Mouse (Mus musculus): ENCODE results near the gene Lamc1. TPM values are rescaled to one million over a fixed set of nuclear protein-coding genes. Genes with fewer than 3 reads are reported as not detected.
A peak's percentile ranks its signal among the peaks of the same experiment; 100 is the strongest.

The Lamc1 gene
- 183 and 193 TPM in 2 replicates for polyA plus RNA-seq (2014; fragmentation: Nextera tagmentation; extraction: Ambion mirVana)

DNA sequence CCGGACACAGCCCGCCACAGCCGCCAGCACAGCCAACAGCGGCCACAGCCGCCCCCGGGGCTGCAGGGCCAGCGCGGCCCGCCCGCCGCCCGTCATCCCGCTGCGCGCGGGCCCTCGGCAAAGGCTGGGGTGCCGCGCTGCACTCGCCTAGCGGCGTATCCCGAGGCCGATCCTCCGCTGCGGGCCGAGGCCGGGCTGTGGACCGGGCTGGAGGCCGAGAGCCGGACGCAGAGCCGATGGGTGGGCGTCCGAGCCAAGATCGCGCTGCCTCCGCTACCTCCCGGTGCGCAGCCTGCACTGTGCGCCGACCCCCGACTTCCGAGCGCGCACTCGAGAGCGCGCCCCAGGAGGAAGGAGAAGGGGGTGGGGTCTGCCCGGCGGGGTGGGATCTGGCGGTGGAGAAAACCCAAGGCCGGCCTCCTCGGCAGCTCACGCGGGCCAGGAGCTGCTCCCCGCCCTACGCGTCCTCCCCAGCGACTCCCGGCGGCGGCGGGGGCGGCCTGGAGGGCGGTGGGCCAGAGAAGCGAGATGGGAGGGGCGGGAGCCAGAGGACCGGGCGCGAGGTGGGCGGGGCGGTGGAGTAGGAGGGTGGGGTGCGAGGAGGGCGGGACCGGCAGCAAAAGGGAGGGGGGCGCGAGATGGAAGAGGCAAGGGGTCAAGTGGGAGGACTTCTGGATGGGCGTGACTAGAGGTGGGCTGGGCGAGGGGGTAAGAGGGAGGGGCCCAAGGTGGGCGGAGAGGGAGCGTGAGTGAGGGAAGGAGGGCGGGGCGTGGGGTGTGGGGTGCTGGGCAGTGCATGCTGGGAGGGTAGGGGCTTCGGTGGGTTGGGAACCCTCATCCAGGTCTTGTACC lies at the start of gene Lamc1:
Gene Lamc1 (minus strand): TSS at position 343 of the 852 bp plus-strand sequence.
- H3K9me3 ChIP-seq (ENCODE audit: low read depth, low read length), result no peaks in the 10 kb centered on the region
- ATAC-seq (ENCODE audit: insufficient read depth) (peak; percentile 91), DNase-seq (peak; percentile 94)
- no peaks in the 10 kb centered on the region for H3K27me3 ChIP-seq (ENCODE audit: insufficient read depth, low read length)
- peaks cover 7% of the 10 kb centered on the region; the same call in 1 of the 2 replicates for H3K36me3 ChIP-seq (ENCODE audit: insufficient read depth)
- peak within 1 kb of the TSS; percentile 95 for H3K27ac ChIP-seq (ENCODE audit: low read depth)
- TF ChIP-seq CTCF (IDR thresholded peaks at IDR 0.05; ENCODE audit: low read depth), result no peak
- H3K4me3 ChIP-seq (ENCODE audit: low read depth, low read length), result peak within 1 kb of the TSS; percentile 97
- WGBS, result under 1% methylated on average over 77 of the region's 85 CpGs
- H3K4me2 ChIP-seq, result peak within 1 kb of the TSS; percentile 60
- 0 out of 2 replicates have a peak, but pooled peaks cover 4% of the 10 kb centered on the region for H3K4me1 ChIP-seq (ENCODE audit: insufficient read depth)
- H3K9ac ChIP-seq, result peak within 1 kb of the TSS; percentile 93

DNA sequence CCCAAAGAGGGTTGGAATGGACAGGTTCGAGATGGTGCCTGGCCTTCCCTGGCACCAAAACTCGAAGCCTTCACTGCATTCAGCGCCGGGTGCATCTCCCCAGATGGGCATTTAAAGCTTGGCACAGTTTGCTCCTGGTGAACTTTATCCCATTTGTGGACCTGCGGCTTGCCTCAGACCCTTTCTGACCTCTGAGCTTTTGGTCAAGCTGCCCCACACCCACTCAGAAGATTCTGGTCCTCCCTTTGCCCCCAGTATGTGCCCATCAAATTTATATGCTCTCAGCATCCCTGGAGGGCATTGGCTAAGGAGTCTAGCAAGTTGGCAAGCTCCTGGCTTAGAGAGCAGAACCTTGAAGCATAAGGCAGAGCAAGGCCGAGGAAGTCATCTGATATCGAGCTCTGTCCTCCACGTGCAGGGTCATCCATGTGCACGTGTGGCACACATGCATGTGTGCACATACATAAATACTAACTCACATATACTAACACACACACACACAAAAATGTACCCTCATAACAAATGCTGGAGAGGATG lies 48.2 kb upstream of the Lamc1 start:
- WGBS, result 87% methylated on average over 9 of the region's 9 CpGs
- TF ChIP-seq CTCF (IDR thresholded peaks at IDR 0.05; ENCODE audit: low read depth), result no peak
- Histone ChIP-seq H3K4me2 (no peak overlapping the region), H3K27ac (ENCODE audit: low read depth) (no peak overlapping the region), H3K27me3 (ENCODE audit: insufficient read depth, low read length) (no peaks in the 10 kb centered on the region), H3K4me1 (ENCODE audit: insufficient read depth) (peaks cover 3% of the 10 kb centered on the region; the same call in 1 of the 2 replicates), H3K4me3 (ENCODE audit: low read depth, low read length) (no peak overlapping the region), H3K9me3 (ENCODE audit: low read depth, low read length) (no peaks in the 10 kb centered on the region), H3K9ac (no peak overlapping the region), H3K36me3 (ENCODE audit: insufficient read depth) (no peaks in the 10 kb centered on the region)
- ATAC-seq (ENCODE audit: insufficient read depth) (no peak), DNase-seq (no peak)

DNA sequence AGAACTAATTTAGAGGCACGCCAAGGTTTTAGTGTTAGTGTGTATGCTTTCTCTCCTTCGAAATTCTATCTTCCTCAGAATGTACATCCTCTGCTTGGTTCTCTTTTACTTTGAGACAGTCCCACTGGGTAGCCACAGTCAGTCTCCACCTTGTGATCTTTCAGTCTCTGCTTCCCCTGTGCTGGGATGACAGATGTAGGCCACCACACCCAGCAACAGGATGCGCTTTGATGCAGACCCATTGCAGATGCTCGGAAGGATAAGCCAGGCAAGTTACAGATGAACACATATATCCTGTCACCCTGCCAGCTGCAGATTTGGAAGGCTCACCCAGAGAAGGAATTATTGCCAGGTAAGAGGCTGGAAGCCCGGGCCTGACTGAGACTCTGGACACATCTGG lies 47.2 kb upstream of the Lamc1 start:
- H3K36me3 ChIP-seq (ENCODE audit: insufficient read depth), result no peaks in the 10 kb centered on the region
- no peak overlapping the region for H3K4me3 ChIP-seq (ENCODE audit: low read depth, low read length)
- ATAC-seq (ENCODE audit: insufficient read depth) (no peak), DNase-seq (no peak)
- H3K4me1 ChIP-seq (ENCODE audit: insufficient read depth), result peaks cover 3% of the 10 kb centered on the region; the same call in 1 of the 2 replicates
- WGBS, result 71% methylated on average over 5 of the region's 5 CpGs
- TF ChIP-seq CTCF (IDR thresholded peaks at IDR 0.05; ENCODE audit: low read depth), result no peak
- no peaks in the 10 kb centered on the region for H3K27me3 ChIP-seq (ENCODE audit: insufficient read depth, low read length)
- H3K27ac ChIP-seq (ENCODE audit: low read depth), result no peak overlapping the region
- H3K9me3 ChIP-seq (ENCODE audit: low read depth, low read length), result no peaks in the 10 kb centered on the region
- no peak overlapping the region for H3K4me2 ChIP-seq
- H3K9ac ChIP-seq, result no peak overlapping the region

DNA sequence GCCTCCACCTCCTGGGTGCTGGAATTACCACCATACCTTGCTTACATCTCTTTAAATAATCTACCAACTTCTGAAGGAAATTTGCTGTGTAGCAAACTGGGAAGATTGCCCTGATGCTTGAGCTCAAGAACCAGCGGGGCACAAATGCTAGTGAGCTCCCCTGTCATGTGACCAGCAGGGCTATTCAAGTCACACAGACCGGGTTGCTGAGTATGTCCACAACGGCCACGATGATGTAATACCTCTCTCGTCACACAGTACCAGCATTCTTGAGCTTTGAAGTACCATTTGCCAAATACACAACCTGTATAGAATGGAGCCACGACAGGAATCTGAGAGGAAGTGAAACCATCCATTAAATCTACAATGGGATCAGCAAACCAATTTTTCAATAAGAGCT lies 46.0 kb upstream of the Lamc1 start:
- Histone ChIP-seq H3K9me3 (ENCODE audit: low read depth, low read length) (no peaks in the 10 kb centered on the region), H3K4me1 (ENCODE audit: insufficient read depth) (peaks cover 3% of the 10 kb centered on the region; the same call in 1 of the 2 replicates), H3K4me3 (ENCODE audit: low read depth, low read length) (no peak overlapping the region), H3K36me3 (ENCODE audit: insufficient read depth) (no peaks in the 10 kb centered on the region), H3K4me2 (no peak overlapping the region), H3K27me3 (ENCODE audit: insufficient read depth, low read length) (no peaks in the 10 kb centered on the region), H3K9ac (no peak overlapping the region), H3K27ac (ENCODE audit: low read depth) (no peak overlapping the region)
- DNase-seq (peak; percentile 43), ATAC-seq (ENCODE audit: insufficient read depth) (peak; percentile 54; the same call in 1 of the 2 replicates)
- TF ChIP-seq CTCF (IDR thresholded peaks at IDR 0.05; ENCODE audit: low read depth), result no peak
- WGBS, result 49% methylated on average over 6 of the region's 6 CpGs

DNA sequence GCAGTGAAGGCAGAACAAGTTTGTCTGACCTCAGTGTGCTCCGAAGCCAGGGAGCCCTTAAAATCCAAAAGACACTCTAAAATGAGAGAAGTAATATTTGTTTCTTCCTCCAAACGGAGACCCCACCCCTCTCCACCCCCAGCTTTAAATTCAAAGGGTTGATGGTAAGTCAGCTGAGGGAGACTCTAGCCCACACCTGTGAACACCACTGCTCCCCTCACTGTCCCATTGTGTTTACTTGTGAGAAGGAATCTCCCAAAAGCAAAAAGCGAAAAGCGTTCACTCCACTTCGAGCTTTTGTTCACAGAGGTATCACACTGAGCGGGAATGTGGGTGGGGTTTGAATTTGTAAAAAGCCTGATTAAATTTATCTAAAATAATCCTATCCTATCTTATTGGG lies 43.9 kb upstream of the Lamc1 start:
- no peak for TF ChIP-seq CTCF (IDR thresholded peaks at IDR 0.05; ENCODE audit: low read depth)
- no peaks in the 10 kb centered on the region for H3K27me3 ChIP-seq (ENCODE audit: insufficient read depth, low read length)
- no peak for DNase-seq
- no peak overlapping the region for H3K27ac ChIP-seq (ENCODE audit: low read depth)
- peaks cover 3% of the 10 kb centered on the region; the same call in 1 of the 2 replicates for H3K4me1 ChIP-seq (ENCODE audit: insufficient read depth)
- no peaks in the 10 kb centered on the region for H3K36me3 ChIP-seq (ENCODE audit: insufficient read depth)
- WGBS, result 40% methylated on average over 6 of the region's 6 CpGs
- no peak overlapping the region for H3K9ac ChIP-seq
- no peak overlapping the region for H3K4me3 ChIP-seq (ENCODE audit: low read depth, low read length)
- no peak for ATAC-seq (ENCODE audit: insufficient read depth)
- H3K9me3 ChIP-seq (ENCODE audit: low read depth, low read length), result no peaks in the 10 kb centered on the region
- no peak overlapping the region for H3K4me2 ChIP-seq

DNA sequence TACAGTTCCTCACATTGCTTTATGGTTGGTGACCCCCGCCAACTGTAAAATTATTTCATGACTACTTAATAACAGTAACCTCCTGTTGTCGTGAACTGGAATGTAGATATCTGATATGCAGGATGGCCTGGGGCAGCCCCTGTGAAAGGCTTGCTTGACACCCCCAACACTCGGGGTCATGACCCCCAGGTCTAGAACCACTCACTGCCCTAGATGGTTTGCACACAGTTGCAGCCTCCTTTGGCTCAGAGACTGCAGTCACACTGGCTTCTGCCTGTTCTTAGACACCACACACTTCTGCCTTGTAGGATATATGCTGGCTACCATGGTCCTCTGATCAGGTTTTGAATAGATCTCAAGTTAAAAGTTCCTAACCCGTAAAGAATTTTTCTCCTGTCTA lies 41.5 kb upstream of the Lamc1 start:
- H3K9ac ChIP-seq, result no peak overlapping the region
- no peak overlapping the region for H3K4me3 ChIP-seq (ENCODE audit: low read depth, low read length)
- no peak overlapping the region for H3K27ac ChIP-seq (ENCODE audit: low read depth)
- ATAC-seq (ENCODE audit: insufficient read depth) (no peak), DNase-seq (no peak)
- H3K4me2 ChIP-seq, result no peak overlapping the region
- H3K36me3 ChIP-seq (ENCODE audit: insufficient read depth), result no peaks in the 10 kb centered on the region
- H3K4me1 ChIP-seq (ENCODE audit: insufficient read depth), result peaks cover 3% of the 10 kb centered on the region; the same call in 1 of the 2 replicates
- 74% methylated on average over 4 of the region's 4 CpGs for WGBS
- no peaks in the 10 kb centered on the region for H3K27me3 ChIP-seq (ENCODE audit: insufficient read depth, low read length)
- TF ChIP-seq CTCF (IDR thresholded peaks at IDR 0.05; ENCODE audit: low read depth), result no peak
- no peaks in the 10 kb centered on the region for H3K9me3 ChIP-seq (ENCODE audit: low read depth, low read length)

DNA sequence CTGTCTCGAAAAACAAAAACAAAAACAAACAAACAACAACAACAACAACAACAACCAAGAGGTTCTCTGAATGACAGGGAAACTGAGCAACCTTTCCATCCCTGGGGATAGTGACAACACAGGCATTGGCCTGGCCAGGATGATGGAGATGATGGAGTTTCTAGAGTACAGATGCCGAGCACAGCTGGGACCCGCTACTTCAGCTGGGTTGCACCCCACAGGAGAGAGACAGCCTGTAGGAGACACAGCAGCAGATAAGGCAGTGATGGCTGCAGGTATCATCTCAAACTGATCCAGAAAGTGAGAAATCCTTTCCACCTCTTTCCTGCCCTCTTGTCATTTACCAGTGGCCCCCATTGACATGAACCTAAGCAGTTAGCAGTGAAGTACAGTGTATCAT lies 39.3 kb upstream of the Lamc1 start:
- no peak for DNase-seq

More for the DNA sequence above, 39.3 kb upstream of the Lamc1 start:
- WGBS, result 89% methylated on average over 3 of the region's 3 CpGs
- Histone ChIP-seq H3K4me1 (ENCODE audit: insufficient read depth) (peaks cover 3% of the 10 kb centered on the region; the same call in 1 of the 2 replicates), H3K27ac (ENCODE audit: low read depth) (no peak overlapping the region), H3K4me3 (ENCODE audit: low read depth, low read length) (no peak overlapping the region), H3K9me3 (ENCODE audit: low read depth, low read length) (no peaks in the 10 kb centered on the region), H3K9ac (no peak overlapping the region), H3K27me3 (ENCODE audit: insufficient read depth, low read length) (no peaks in the 10 kb centered on the region), H3K4me2 (no peak overlapping the region), H3K36me3 (ENCODE audit: insufficient read depth) (no peaks in the 10 kb centered on the region)
- no peak for TF ChIP-seq CTCF (IDR thresholded peaks at IDR 0.05; ENCODE audit: low read depth)
- no peak for ATAC-seq (ENCODE audit: insufficient read depth)
